Mouse (Mus musculus) ES-Bruce4 (cell line): ENCODE measurements around the gene Lrrc8c.

Experiments
- CTCF ChIP-seq: IDR thresholded peaks from one replicate; pipeline ENCODE4 v1.8.1; 2011; ENCODE audit warnings: low read depth, low read length
- POLR2A ChIP-seq: IDR thresholded peaks from one replicate; pipeline ENCODE4 v1.8.1; 2011; ENCODE audit warnings: low read length; ENCODE audit not compliant: insufficient read depth

DNA sequence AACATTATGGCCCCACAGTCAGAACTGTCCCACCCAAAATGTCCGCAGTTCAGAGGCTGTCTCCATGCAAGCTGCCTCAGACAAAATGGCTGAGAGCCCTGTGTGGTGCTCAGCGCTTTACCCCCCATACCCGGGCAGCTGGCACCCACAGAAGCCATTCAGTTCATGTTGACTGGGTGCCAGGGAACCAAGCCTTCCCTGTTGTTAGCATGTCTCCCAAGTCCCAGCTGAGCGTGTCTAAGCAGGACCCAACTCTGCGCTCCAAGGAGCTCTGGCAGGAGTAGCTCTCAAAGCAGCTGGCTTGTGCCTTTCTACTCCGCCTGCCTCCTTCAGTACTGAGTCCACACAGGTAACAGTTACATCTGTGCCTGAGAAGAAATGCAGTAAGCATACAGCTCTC is 34.9 kb upstream of the Lrrc8c start:
- TF ChIP-seq CTCF (no peak), POLR2A (no peak)
